Mouse (Mus musculus) embryonic facial prominence, embryonic 13.5 days (tissue): Measurements from ENCODE around the gene Frmd3. TPM values are rescaled to one million over a fixed set of nuclear protein-coding genes. Genes with fewer than 3 reads are reported as not detected.
A peak's percentile ranks its signal among the peaks of the same experiment; 100 is the strongest.

Experiments used
- ATAC-seq: fragments of 200-750 bp; cut with Nextera tagmentation; 2 replicates; pipeline ENCODE4 v1.8.0; 2017; ENCODE audit warnings: low read depth; ENCODE audit not compliant: insufficient number of reproducible peaks, insufficient read depth, low FRiP score, low TSS enrichment
- H3K27ac ChIP-seq: fragments of 300-500 bp; sonication (generic); 2 replicates; pipeline ENCODE4 v1.5.1; 2015; ENCODE audit warnings: moderate library complexity, mild to moderate bottlenecking, inconsistent platforms
- H3K27me3 ChIP-seq: fragments of 300-500 bp; sonication (generic); 2 replicates; pipeline ENCODE4 v1.6.1; 2015; ENCODE audit warnings: mild to moderate bottlenecking, inconsistent platforms
- H3K36me3 ChIP-seq: fragments of 300-500 bp; sonication (generic); 2 replicates; pipeline ENCODE4 v1.6.1; 2015; ENCODE audit warnings: mild to moderate bottlenecking, inconsistent platforms
- H3K4me1 ChIP-seq: fragments of 300-500 bp; sonication (generic); 2 replicates; pipeline ENCODE4 v1.6.1; 2015; ENCODE audit warnings: inconsistent platforms
- H3K4me2 ChIP-seq: fragments of 300-500 bp; sonication (generic); 2 replicates; pipeline ENCODE4 v1.6.1; 2015; ENCODE audit warnings: moderate library complexity, mild to moderate bottlenecking, inconsistent platforms
- H3K4me3 ChIP-seq: fragments of 300-500 bp; sonication (generic); 2 replicates; pipeline ENCODE4 v1.5.1; 2015; ENCODE audit warnings: mild to moderate bottlenecking, inconsistent platforms
- H3K9ac ChIP-seq: fragments of 300-500 bp; sonication (generic); 2 replicates; pipeline ENCODE4 v1.6.1; 2015; ENCODE audit warnings: mild to moderate bottlenecking, inconsistent platforms
- H3K9me3 ChIP-seq: fragments of 300-500 bp; sonication (generic); 2 replicates; pipeline ENCODE4 v1.6.1; 2016; ENCODE audit warnings: inconsistent platforms
- WGBS: fragments of 180-500 bp; shearing (Covaris S2); methylation state at CpG from one replicate; pipeline ENCODE4 v1.1.7; 2015; ENCODE audit warnings: mixed read lengths; 5-methylcytosine and 5-hydroxymethylcytosine counted together
- polyA plus RNA-seq: library from polyadenylated mRNA; unstranded; fragments of >200 nt; fragmentation: Nextera tagmentation; extraction: Ambion mirVana; gene quantifications from 2 replicates; pipeline ENCODE4 v1.2.1, GENCODE M21; 2015

Frmd3 gene
- polyA plus RNA-seq: 3.3 and 3.8 TPM in 2 replicates

DNA sequence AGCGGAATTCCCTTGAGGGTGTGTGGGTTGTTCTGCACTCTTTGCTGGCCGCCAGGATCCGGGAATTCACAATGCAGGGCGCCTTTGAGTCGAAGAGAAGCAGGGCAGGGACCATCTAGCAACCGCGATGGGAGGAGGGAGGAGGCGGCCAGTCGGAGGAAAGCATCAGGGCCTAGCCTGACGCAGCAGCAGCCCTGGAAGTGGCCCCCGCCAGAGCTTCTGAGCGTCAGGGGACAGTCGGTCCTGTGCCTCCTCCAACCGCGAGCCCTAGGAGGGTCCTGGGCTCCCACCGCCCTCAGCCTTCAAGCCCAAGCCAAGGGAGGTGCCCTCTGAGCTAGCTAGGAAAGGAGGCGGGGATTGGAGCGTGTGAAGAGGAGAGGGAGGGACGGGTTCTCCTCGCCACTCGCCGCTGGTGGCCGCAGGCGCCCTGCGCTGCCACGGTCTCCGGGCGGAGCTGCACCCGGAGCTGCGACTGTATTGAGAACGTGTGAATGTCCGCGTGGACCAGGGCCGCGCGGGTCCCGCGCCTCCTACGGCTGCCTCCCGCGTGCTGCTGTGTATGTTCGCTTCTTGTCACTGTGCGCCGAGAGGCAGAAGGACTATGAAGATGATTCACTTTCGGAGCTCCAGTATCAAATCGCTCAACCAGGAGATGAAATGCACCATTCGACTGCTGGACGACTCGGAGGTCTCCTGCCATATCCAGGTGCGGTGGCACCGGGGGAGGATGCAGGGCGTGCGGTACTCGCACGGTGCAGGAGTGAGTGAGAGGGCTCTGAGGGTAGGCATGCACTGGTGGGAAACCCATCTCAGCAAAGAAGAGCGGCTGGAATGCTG lies at the start of gene Frmd3:
Gene Frmd3 (plus strand): TSS at position 232 of the 837 bp plus-strand sequence.
- H3K9ac ChIP-seq: peak within 1 kb of the TSS; percentile 75
- H3K4me1 ChIP-seq: peaks cover 10% of the 10 kb centered on the region; the same call in 1 of the 2 replicates
- no peaks in the 10 kb centered on the region for H3K9me3 ChIP-seq
- peak within 1 kb of the TSS; percentile 61 for H3K4me3 ChIP-seq
- no peak within 1 kb of the TSS; the same call in 1 of the 2 replicates for H3K27ac ChIP-seq
- peak within 1 kb of the TSS; percentile 93 for H3K4me2 ChIP-seq
- WGBS: under 1% methylated on average over 56 of the region's 56 CpGs
- peak; percentile 83 for ATAC-seq
- no peaks in the 10 kb centered on the region for H3K36me3 ChIP-seq
- peaks cover 16% of the 10 kb centered on the region for H3K27me3 ChIP-seq

DNA sequence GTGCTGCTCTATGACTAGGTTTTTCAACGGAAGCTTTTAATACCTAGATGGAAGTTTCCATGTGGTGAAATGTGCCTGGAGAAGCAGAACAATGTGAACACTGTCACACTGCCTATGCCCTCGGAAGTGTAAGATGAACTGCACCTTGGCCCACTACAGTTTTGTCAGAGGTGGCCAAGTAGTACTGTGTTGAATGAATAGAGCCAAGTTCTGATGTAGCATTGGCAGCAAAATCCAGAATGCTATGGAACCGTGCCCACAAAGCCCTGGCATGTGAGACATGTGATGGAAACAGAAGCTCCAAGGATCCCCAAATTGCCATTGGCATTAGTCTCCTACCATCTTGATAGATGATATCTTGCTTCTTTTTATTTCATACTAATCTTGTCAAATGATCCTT lies 32.8 kb upstream of the Frmd3 start:
- H3K36me3 ChIP-seq: no peaks in the 10 kb centered on the region
- H3K27me3 ChIP-seq: no peaks in the 10 kb centered on the region
- H3K4me2 ChIP-seq: no peak overlapping the region
- no peak for ATAC-seq
- no peaks in the 10 kb centered on the region for H3K4me1 ChIP-seq
- no peak overlapping the region for H3K4me3 ChIP-seq
- no peak overlapping the region for H3K9ac ChIP-seq
- H3K27ac ChIP-seq: no peak overlapping the region
- WGBS: 80% methylated on average over 3 of the region's 3 CpGs
- no peaks in the 10 kb centered on the region for H3K9me3 ChIP-seq

DNA sequence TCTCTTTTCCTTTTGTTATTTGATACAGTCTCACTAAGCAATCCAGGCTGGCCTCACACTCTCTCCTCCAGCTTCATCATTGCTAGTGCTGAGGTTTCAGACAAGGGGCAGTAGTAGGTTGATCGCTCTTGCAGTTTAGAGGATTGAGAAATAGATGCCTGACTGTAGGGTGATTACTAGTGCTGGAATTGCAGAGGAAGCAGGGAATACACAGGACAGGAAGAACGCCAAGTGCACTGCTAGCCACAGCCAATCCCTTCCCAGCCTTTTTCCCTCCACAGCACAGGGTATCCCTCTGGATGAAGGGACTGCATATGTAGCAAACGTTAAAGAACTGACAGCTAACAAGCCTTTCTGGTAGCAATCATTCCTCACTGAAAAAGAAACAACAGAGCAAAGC lies 965 bp upstream of the Frmd3 start:
- Histone ChIP-seq H3K27ac (no peak overlapping the region), H3K27me3 (peaks cover 16% of the 10 kb centered on the region), H3K4me1 (peaks cover 10% of the 10 kb centered on the region; the same call in 1 of the 2 replicates), H3K4me3 (no peak overlapping the region), H3K9ac (no peak overlapping the region), H3K9me3 (no peaks in the 10 kb centered on the region), H3K4me2 (no peak overlapping the region), H3K36me3 (no peaks in the 10 kb centered on the region)
- no peak for ATAC-seq
- WGBS: 36% methylated on average over 3 of the region's 3 CpGs

DNA sequence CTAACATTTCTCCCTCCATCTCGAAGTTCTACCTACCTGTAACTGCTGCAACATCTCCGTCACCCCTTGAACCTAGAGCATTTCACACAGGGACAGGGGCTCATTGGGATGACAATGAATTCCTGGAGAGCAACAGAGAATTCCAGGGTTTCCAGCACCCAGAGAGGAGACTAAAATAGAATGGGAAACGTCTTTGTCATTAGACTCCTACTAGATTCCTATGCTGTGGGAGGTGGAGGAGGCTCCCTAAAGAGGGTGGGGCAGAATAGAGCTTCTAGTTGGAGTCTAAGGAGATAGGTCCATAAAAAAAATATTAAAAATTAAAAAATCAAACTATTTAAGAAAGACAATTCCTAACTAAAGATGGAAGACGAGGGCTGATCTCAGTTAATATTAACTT lies 542 bp upstream of the Frmd3 start:
- Histone ChIP-seq H3K9ac (peak overlapping the region; percentile 75), H3K4me3 (peak overlapping the region; percentile 61), H3K4me2 (peak overlapping the region; percentile 93), H3K4me1 (peaks cover 10% of the 10 kb centered on the region; the same call in 1 of the 2 replicates), H3K36me3 (no peaks in the 10 kb centered on the region), H3K27me3 (peaks cover 16% of the 10 kb centered on the region), H3K9me3 (no peaks in the 10 kb centered on the region), H3K27ac (no peak overlapping the region)
- ATAC-seq: no peak
- WGBS: 36% methylated on average over 4 of the region's 4 CpGs

DNA sequence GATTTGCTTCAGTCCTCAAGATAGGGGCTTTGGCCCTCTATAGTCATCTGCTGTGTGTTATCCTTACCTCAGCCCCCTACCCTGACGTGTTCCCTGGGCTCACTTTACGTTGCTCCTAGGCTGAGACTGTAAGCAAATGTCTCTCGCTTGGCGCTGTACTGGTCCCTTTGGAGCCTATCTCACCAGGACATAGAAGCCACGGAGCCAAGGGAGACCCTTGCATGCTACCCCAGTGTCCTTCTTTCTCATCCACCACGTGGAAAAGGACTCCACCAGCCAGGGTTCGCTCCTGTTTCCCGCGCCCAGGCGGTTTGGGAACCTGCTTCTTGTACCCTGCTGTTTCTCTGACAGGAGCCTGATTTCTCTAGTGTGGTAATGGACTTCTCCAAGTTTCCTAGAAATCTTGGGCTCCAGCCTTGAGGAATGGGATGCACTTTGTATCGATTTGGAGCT lies 832 bp downstream of the Frmd3 start:
- H3K27ac ChIP-seq: no peak overlapping the region
- 6% methylated on average over 11 of the region's 11 CpGs for WGBS

DNA sequence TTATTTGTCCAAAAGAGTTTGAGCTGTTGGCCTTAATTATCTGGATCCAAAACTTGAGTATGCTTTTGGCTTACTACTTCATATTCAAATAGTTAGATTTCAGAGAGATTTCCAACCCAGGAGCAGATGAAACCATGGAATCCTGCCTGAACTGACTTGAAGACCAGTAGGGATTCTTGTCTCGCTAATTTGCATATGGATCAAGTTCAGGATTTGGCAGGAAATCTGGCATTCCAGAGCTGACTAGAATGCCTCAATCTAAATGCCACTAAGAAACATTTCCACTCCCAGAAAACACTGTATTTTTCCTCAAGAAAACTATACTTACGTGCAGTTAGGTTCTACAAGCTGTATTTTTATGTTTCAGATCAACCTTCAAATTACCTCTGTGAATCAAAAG lies 6.8 kb downstream of the Frmd3 start:
- H3K4me1 ChIP-seq: 0 out of 2 replicates have a peak, but pooled peaks cover 4% of the 10 kb centered on the region
- peaks cover 4% of the 10 kb centered on the region; the same call in 1 of the 2 replicates for H3K9me3 ChIP-seq
- peaks cover 2% of the 10 kb centered on the region for H3K27me3 ChIP-seq
- no peak for ATAC-seq
- no peak overlapping the region for H3K4me2 ChIP-seq
- 0 out of 2 replicates have a peak overlapping the region, but pooled peaks have one; percentile 51 for H3K27ac ChIP-seq
- H3K4me3 ChIP-seq: no peak overlapping the region
- no peak overlapping the region for H3K9ac ChIP-seq
- no peaks in the 10 kb centered on the region for H3K36me3 ChIP-seq
- WGBS: 45% methylated on average over 2 of the region's 2 CpGs

More for the DNA sequence above, 832 bp downstream of the Frmd3 start:
- Histone ChIP-seq H3K4me3 (peak overlapping the region; percentile 61), H3K9ac (peak overlapping the region; percentile 75), H3K9me3 (no peaks in the 10 kb centered on the region), H3K36me3 (no peaks in the 10 kb centered on the region), H3K27me3 (peaks cover 16% of the 10 kb centered on the region), H3K4me2 (peak overlapping the region; percentile 93), H3K4me1 (peaks cover 10% of the 10 kb centered on the region; the same call in 1 of the 2 replicates)
- no peak for ATAC-seq

DNA sequence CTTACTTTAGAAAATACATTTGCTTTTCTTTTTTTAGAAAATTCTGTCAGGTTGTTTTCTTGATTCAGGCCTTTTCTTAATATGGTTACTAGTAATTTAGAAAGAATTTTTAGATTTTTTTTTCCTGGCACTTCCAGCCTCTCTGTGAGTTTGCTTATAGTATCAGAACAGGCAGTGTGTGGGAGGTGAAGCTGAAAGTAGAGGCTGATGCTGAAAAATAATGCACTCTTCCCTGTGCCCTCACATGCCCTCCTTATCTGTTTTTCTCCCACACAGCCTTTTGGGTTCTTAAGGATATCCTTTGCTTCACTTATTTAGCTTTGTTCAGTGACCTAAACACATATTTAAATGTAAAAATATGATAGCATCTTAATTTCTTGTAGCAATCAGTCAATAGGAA lies 30.0 kb downstream of the Frmd3 start:
- no peaks in the 10 kb centered on the region for H3K36me3 ChIP-seq
- no peaks in the 10 kb centered on the region for H3K27me3 ChIP-seq
- no peak overlapping the region for H3K4me3 ChIP-seq
- no peak overlapping the region for H3K27ac ChIP-seq
- no peaks in the 10 kb centered on the region for H3K9me3 ChIP-seq
- no peak overlapping the region for H3K9ac ChIP-seq
- H3K4me2 ChIP-seq: no peak overlapping the region
- ATAC-seq: no peak
- no peaks in the 10 kb centered on the region for H3K4me1 ChIP-seq

DNA sequence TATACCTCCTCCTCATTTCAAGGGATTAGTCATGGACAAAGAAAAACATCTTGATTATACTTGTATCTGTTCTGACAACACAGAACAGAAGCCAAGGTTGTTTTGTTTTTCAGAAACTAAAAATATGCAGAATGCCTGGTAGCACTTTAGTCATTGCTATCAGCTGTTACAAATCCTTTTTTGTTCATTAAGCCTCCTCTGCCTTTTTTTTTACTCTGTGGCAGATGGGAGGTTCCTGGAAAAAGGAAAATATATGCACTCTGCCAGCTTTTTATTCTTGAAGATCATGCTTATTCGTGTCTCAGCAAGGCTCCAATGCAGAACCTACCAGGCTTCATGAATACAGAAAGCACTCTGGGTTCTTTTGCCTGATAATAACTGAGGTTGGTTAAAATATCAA lies 38.5 kb downstream of the Frmd3 start:
- no peak for ATAC-seq
- Histone ChIP-seq H3K27ac (no peak overlapping the region), H3K4me3 (no peak overlapping the region), H3K4me2 (no peak overlapping the region), H3K4me1 (no peaks in the 10 kb centered on the region), H3K36me3 (no peaks in the 10 kb centered on the region), H3K27me3 (no peaks in the 10 kb centered on the region), H3K9me3 (no peaks in the 10 kb centered on the region), H3K9ac (no peak overlapping the region)
- WGBS: 75% methylated on average over 1 of the region's 1 CpGs

DNA sequence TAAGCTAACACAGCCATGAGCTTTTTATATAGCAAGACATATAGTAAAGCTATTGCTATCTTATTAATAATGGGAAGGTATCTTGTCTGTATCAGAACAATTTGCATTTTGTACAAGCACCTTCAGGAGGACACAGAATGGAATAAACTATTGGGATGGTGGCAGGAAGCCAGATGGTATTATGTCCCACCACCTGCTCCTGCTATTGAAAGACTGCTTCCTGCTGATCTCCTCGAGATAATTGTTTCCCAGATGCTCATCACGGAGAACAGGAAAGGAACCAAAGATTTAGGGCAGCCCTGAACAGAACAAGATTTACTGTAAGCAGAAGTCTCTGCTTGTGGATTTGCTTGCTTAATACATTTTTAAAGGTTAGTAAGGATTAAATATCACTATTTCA lies 63.5 kb downstream of the Frmd3 start:
- no peak overlapping the region for H3K9ac ChIP-seq
- no peak for ATAC-seq
- H3K9me3 ChIP-seq: no peaks in the 10 kb centered on the region
- H3K36me3 ChIP-seq: no peaks in the 10 kb centered on the region
- no peak overlapping the region for H3K4me2 ChIP-seq
- no peaks in the 10 kb centered on the region for H3K4me1 ChIP-seq
- H3K27ac ChIP-seq: no peak overlapping the region
- no peak overlapping the region for H3K4me3 ChIP-seq
- no peaks in the 10 kb centered on the region for H3K27me3 ChIP-seq
- WGBS: 43% methylated on average over 2 of the region's 2 CpGs

DNA sequence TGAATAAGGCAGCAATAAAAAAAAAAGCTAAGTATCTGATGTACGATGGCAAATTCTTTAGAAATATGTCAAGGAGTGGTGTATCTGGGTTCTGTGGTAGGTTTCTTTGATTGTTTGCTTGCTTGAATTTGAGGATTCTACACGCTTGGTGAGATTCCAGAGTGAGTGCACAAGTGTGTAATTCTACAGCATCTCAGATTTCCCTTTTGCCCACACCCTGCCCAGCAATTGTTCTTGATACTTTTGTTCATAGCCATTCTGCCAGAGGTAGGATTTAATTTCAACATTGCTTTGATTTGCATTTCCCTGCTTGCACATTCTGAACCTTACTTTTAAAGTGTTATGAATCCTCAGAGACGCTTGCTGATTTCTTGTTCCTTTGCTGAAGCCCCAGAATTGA lies 97.6 kb downstream of the Frmd3 start:
- no peaks in the 10 kb centered on the region for H3K36me3 ChIP-seq
- 71% methylated on average over 3 of the region's 3 CpGs for WGBS
- H3K27me3 ChIP-seq: no peaks in the 10 kb centered on the region
- H3K9me3 ChIP-seq: no peaks in the 10 kb centered on the region
- H3K27ac ChIP-seq: no peak overlapping the region
- H3K4me2 ChIP-seq: no peak overlapping the region
- H3K9ac ChIP-seq: no peak overlapping the region
- ATAC-seq: no peak
- H3K4me1 ChIP-seq: no peaks in the 10 kb centered on the region
- H3K4me3 ChIP-seq: no peak overlapping the region

DNA sequence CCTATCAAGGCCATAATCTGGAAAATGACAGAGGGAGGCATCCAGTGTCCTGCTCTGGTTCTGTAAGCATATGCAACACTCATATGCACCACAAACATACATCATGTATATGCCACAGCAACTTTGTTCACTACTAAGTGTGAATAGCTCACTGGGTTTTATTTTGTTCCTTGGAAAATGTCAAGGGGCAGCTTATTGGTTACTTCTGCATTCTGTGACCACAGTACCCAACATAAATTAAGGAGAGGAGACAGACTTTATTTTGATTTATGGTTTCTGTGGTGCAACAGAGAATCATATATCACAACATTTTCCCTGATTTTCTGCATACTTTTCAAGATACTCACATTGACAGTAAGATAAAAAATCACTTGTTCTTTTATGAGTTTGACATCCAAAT lies 178.3 kb downstream of the Frmd3 start:
- ATAC-seq: no peak
- no peak overlapping the region for H3K4me3 ChIP-seq
- H3K27me3 ChIP-seq: no peaks in the 10 kb centered on the region
- H3K36me3 ChIP-seq: no peaks in the 10 kb centered on the region
- no peak overlapping the region for H3K9ac ChIP-seq
- H3K4me2 ChIP-seq: no peak overlapping the region
- H3K4me1 ChIP-seq: no peaks in the 10 kb centered on the region
- H3K9me3 ChIP-seq: no peaks in the 10 kb centered on the region
- no peak overlapping the region for H3K27ac ChIP-seq

DNA sequence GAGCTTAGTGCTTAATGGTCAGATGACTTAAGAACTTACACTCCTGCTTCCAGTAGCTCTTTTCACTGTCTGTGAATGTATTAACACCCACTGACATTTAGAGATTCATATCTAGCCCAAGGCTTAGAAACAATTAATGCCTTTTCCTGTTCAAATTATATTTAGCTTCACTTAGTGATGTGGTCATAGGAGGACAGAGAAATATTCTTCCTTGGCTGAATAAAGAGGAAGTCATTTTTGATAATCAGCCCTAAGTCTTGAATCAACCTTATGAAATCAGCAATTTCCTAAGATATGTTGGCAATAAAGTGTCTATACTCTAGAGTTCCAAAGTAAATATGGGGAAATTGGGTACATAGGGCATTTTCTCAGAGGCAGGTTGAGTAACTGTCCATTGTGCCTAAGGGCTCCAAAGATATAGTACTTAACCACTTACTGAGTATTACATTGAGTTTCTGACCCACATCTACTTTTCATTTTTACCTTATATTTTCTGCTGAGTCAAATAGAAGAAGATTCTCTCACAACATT lies 188.1 kb downstream of the Frmd3 start:
- Histone ChIP-seq H3K9ac (no peak overlapping the region), H3K9me3 (no peaks in the 10 kb centered on the region), H3K4me3 (no peak overlapping the region), H3K36me3 (no peaks in the 10 kb centered on the region), H3K4me2 (no peak overlapping the region), H3K27ac (no peak overlapping the region), H3K27me3 (no peaks in the 10 kb centered on the region), H3K4me1 (no peaks in the 10 kb centered on the region)
- no peak for ATAC-seq
